Mouse (Mus musculus) c-Kit-positive CD71-positive TER-119-negative erythroid progenitor cells, embryonic 14.5 days (primary cell): ENCODE results near the gene Armc2.
A peak's percentile ranks its signal among the peaks of the same experiment; 100 is the strongest.

Experiments
- DNase-seq: peaks from one replicate; pipeline ENCODE4 v3.0.0-alpha.2; 2013; ENCODE audit warnings: low read depth

Gene Armc2

DNA sequence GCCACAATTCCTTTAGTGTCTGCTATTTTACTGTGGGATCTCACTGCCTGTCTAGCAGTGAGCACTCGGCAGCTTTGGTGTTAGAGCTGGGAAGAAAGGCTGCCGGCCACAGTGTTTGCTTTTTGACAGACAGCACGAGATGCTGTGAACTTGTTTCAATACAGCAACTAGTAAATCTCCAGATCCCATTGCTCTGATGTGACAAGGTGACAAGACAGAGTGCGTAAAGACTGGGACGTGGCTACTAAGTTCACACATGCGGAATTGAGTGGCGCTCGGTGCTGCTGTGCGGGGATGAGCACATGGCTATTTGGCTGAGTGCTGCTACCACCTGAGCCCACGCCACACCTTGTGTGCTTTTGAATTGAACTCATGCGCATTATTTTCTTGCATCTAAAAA, 110.8 kb downstream of the Armc2 start:
- no peak for DNase-seq

GRCm38 (mm10) chr10:41901864-41902263, 116.4 kb downstream of the Armc2 start:
- no peak for DNase-seq

- DNase-seq: no peak
Measured at GRCm38 (mm10) chr10:41901456-41901855, 116.8 kb downstream of the Armc2 start.

DNA sequence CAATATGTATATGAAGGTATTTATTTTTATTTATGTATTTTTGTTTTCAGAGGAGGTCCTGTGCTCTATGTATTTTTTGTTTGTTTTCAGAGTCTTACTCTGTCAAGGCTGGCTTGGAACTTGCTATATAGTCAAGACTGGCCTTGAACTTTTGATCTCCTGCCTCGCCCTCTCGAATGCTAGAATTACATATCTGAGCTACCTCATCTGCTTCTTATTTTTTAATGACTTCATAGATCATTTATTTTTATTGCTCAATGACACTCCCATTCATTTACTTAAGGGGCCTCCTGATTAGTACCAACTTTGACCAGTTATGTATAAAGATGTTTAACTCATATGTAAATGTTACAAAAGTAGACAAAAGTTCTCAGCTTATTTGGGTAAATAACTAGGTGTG, 121.4 kb downstream of the Armc2 start:
- no peak for DNase-seq

- DNase-seq: no peak
Measured at GRCm38 (mm10) chr10:41896425-41896824, 121.8 kb downstream of the Armc2 start.

DNA sequence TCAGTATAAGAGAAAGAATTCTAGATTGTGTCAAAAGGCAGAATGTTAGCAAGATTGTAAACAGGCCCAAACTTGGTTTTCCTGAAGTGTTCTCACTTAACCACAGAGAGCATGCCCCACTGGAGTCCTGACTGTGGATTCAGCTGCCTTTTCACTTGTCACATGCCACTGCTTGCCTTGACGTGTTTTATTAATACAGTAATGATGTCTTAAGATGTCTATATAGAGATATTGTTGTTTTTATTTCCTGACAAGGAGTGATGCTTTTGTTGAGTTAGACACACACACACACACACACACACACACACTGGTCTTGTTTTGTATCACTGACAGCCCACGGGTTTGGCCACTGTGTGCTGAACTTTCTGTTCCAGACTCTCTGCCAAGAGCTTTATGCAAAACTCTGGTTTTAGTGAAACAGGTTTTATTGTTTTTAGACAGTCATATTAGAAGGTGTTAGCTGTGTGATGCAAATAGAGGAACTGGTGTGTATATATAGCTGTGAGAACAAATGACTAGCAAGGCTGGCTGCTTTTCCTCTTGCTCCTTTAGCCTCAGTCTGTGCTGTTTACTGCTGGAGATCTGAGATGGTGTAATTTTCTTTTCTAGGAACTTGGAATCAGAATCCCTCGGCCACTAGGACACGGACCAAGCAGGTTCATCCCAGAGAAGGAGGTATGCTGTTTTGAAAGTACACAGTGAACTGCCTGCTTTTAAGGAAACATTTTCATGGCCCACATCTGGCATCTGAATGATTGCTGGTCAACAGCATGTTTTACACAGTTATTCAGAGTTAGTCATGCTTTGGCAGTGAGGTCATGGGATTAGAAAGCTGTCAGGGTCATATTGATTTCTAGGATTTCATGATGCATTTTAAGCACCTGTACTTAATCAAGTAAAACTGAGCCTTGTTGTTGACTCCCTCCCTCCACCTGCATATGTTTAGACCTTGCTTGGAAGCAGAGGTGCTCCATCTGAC, 124.5 kb downstream of the Armc2 start:
- DNase-seq: no peak

DNA sequence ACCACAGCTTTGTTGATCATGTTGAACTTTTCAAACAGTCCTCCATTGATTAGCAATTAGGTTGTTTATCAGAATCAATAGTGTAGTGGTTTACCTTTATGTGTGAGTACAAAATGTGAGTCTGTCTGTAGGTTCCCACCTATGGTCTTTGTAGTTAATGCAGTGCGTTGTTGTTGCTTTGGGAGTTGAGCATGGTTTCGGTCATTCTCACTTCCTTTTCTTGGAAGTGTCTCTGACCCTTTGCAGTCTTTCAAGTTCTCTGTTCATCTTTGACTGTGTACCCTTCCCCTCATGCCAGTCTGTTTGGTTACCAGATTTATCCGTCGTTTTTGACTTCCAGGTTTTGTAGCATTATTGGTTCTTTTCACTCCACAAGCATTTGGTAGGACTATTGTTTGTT, 126.9 kb downstream of the Armc2 start:
- DNase-seq: no peak

- DNase-seq: no peak
Measured at GRCm38 (mm10) chr10:41890537-41890936, 127.7 kb downstream of the Armc2 start.

DNA sequence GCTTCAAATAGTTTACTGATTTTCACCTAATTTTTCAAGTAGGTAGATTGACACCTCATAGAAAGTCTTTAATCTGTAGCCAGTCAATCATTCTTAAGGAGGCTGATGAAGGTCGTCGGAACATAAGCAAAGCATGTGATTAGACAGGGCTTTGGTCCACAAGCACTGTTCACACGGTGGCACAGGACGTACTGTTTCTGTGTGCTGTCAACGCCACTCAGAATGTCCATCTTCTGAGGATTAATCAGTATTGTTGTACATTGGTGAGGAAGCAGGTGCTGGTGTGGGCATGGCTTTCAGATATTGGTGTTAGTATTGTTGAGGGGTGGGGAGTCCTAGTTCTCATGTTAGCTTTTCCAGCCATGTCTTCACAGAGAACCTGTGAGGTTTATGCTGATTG, 128.7 kb downstream of the Armc2 start:
- no peak for DNase-seq

GRCm38 (mm10) chr10:41888365-41888941, 129.8 kb downstream of the Armc2 start:
- DNase-seq: no peak

- DNase-seq: peak; percentile 89
Measured at GRCm38 (mm10) chr10:41887080-41887821, 131.0 kb downstream of the Armc2 start.

GRCm38 (mm10) chr10:41883741-41884575, 134.3 kb downstream of the Armc2 start:
- no peak for DNase-seq

DNA sequence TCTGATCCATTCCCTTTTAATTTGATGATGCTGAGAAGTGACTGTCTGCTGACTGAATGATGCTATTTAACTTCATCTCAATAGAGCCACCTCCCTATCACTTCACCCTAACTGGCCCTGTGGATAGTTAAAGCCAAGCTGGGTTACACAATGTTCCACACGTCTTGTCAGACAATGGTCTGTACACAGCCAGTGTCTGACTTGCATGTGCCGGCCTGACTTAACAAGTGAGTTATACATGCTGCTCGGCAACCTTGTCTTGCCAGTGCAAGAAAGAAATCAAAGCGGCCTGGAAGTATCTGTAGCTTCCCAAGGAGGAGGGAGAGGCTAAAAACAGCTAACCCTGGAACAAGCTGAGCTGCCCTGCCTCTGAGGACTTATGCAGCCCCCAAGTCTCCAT, 136.8 kb downstream of the Armc2 start:
- no peak for DNase-seq

GRCm38 (mm10) chr10:41880777-41881176, 137.5 kb downstream of the Armc2 start:
- DNase-seq: no peak

DNA sequence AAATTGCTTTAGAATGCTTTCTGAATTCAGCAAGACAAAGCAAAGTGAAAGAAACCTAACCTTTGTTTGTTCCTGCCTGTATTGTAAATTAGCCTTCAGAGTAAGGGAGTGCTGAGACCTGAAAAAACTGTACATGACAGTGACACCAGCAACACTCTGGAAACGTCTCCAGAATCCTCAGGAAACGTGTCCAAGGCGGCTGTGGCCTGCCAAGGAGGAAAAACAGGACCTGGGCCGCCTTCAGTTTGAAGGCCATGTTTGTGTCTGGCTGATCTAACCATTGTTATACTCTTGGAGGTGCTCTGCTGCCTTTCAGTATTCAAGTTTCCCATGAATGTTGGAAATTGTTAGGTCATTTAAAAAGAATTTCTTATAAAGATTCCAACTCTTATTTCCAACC, 138.0 kb downstream of the Armc2 start:
- DNase-seq: no peak

DNA sequence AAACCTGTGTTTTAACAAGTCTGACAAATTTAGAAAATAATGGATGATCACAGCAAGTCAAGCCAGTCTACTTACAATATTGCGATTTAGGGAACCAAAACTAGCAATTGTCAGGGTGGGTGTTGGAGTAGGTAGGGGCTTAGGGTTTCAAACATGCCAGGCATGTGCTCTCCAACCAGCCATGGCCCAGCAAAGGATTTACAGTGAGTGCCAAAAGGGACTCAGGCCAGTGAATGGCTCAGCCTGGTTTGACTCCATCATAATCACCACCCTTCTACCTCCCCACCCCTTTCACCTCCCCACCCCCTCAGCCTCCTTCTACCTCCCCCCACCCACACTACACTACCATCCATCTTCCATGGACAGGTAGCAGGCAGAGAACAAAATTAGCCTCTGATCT, 138.6 kb downstream of the Armc2 start:
- DNase-seq: no peak

GRCm38 (mm10) chr10:41878344-41878743, 139.9 kb downstream of the Armc2 start:
- DNase-seq: no peak

DNA sequence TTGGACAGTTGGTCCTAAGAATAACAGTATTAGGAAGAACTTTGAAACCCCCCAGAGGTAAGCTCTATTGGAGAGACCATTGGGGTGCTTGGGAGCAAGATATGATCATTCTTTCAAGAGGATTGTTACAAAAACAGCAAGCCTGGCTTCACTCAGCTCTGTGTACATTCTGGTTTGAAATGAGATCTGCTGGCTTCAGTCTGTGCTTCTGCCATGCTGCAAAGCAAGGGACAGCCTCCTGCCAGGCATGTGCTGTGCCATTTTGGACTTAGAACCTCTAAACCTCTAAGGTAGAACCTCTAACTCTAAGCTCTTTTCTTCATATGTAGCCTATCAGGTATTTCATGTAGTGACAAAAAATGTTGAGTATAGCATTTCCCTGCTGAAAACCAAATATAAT, 142.6 kb downstream of the Armc2 start:
- DNase-seq: no peak

- no peak for DNase-seq
Measured at GRCm38 (mm10) chr10:41871564-41871963, 146.7 kb downstream of the Armc2 start.

DNA sequence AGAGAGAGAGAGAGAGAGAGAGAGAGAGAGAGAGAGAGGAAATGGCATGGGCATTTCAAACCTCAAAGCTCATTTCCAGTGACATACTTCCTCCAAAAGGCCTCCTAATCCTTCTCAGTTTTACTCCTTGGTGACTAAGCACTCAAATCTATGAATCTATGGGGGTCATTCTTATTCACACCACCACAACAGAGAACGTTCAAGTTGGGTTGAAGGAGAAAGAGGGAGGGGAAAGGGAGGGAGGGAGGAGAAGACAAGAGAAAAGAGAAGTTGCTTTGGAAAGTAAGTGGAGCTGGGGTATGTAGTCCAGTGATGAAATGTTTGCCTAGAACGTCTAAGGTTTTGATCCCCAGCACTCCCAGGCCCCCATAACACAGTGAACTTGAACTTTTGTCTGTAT, 148.1 kb downstream of the Armc2 start:
- no peak for DNase-seq

DNA sequence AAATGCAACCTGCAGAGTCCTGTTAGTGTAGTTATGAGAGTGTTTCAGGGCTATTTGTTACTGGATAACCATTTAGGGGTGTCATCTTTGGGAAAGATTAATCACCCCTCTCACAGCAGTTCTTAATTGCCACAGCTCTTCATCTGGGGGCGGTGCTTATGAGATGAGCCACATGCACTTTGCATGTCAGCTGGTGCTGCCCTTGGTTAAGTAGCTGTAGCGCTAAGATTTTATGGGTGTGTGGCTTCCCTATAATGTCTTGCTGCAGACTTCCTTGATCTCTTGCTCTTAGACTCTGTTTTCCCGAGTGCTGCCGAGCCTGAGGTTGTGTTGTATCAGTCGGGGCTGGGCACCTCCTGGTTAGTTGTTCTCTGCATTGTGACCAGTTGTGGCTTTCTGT, 150.3 kb downstream of the Armc2 start:
- DNase-seq: no peak

DNA sequence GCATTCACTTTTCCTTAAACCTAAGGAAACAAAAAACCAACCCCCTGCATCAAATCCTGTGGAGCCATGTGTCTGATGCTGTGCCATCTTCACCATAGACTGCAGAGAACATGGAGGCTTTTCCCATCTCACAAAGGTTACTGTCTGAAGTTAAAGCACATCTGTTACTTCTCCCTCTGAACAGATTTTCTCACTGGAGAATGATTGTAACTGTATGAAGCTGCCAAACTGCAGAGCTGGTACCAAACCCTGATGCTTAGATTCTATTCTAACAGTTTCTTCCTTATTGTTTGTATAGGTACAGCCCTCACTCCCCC, 151.4 kb downstream of the Armc2 start:
- DNase-seq: no peak
